Mouse (Mus musculus): ENCODE measurements around the gene Fam240b. TPM values are rescaled to one million over a fixed set of nuclear protein-coding genes. Genes with fewer than 3 reads are reported as not detected.
"Not testable (repeated sequence)": the region's sequence is repeated elsewhere in the genome, so short reads cannot be mapped to it uniquely, and the experiment has no call there.

The Fam240b gene
- polyA plus RNA-seq, 1 experiment from 2014 or later, result not detected

DNA sequence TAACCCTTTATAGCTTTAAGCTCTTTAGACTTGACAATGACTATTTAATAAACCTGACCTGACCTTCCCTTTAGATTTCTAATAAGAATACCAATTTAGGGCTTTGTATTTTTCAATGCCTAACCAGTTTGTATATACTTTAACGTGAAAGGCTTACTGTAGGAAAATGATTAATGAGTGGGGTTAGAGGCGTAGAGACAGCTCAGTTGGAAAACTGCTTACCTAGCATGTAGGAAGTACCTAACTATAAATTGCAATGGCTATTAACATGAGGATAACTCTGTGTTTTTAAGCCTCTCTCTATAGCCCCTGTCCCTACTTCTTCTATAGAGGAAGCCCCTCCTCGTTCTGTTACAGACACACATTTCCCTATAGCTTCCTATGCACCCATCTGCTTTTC is 17.6 kb downstream of the Fam240b start:
- Histone ChIP-seq H3K27me3 (ENCODE audit: control insufficient read depth, insufficient read depth, low read length) (no peaks in the 10 kb centered on the region), H3K4me3 (ENCODE audit: low read depth, low read length) (no peak overlapping the region), H3K36me3 (ENCODE audit: control insufficient read depth, insufficient read depth, low read length) (no peaks in the 10 kb centered on the region), H3K9me3 (ENCODE audit: control insufficient read depth, low read length) (no peaks in the 10 kb centered on the region), H3K4me2 (ENCODE audit: low read depth, low read length, severe bottlenecking) (no peak overlapping the region), H3K27ac (ENCODE audit: low read depth, low read length) (no peak overlapping the region), H3K4me1 (replicated peaks; ENCODE audit: control insufficient read depth, insufficient read depth, low read length) (no peaks in the 10 kb centered on the region), H3K9ac (ENCODE audit: low read length) (no peak overlapping the region)
- 87% methylated on average over 3 of the region's 3 CpGs for WGBS
- DNase-seq (ENCODE audit: low spot score) (no peak), ATAC-seq (replicated peaks; ENCODE audit: low FRiP score) (no peak)

DNA sequence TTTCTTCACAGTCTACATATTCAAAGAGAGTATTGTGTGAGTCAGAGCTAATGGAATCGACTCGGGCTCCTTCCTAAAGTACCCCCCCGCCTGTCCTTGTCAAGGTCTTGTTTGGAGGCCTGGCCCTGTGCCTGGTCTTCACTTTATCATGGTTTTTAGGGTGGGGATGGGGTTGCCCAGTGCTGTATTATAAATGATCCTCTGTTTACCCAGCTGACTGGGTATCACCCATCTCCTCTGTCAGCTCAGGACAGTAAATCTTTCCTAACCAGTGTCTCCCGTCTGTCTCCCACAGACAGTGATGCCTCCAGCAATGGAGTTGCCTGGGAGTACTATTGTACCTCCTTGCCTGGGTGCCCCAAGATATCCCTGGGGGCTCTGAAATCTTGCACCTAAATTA is 19.6 kb downstream of the Fam240b start:
- 91% methylated on average over 4 of the region's 4 CpGs for WGBS
- Histone ChIP-seq H3K27me3 (ENCODE audit: control insufficient read depth, insufficient read depth, low read length) (no peaks in the 10 kb centered on the region), H3K36me3 (ENCODE audit: control insufficient read depth, insufficient read depth, low read length) (no peaks in the 10 kb centered on the region), H3K9ac (ENCODE audit: low read length) (no peak overlapping the region), H3K4me1 (replicated peaks; ENCODE audit: control insufficient read depth, insufficient read depth, low read length) (no peaks in the 10 kb centered on the region), H3K27ac (ENCODE audit: low read depth, low read length) (no peak overlapping the region), H3K9me3 (ENCODE audit: control insufficient read depth, low read length) (no peaks in the 10 kb centered on the region), H3K4me3 (ENCODE audit: low read depth, low read length) (no peak overlapping the region), H3K4me2 (ENCODE audit: low read depth, low read length, severe bottlenecking) (no peak overlapping the region)
- ATAC-seq (replicated peaks; ENCODE audit: low FRiP score), result no peak
- no peak for DNase-seq (ENCODE audit: low spot score)

- DNase-seq (ENCODE audit: low spot score) (no peak), ATAC-seq (replicated peaks; ENCODE audit: low FRiP score) (no peak)
- no peaks in the 10 kb centered on the region for H3K4me1 ChIP-seq (replicated peaks; ENCODE audit: control insufficient read depth, insufficient read depth, low read length)
- H3K27ac ChIP-seq (ENCODE audit: low read depth, low read length), result no peak overlapping the region
- no peak overlapping the region for H3K4me3 ChIP-seq (ENCODE audit: low read depth, low read length)
- no peak overlapping the region for H3K9ac ChIP-seq (ENCODE audit: low read length)
- 86% methylated on average over 6 of the region's 6 CpGs for whole genome bisulfite sequencing
- no peak overlapping the region for H3K4me2 ChIP-seq (ENCODE audit: low read depth, low read length, severe bottlenecking)
- H3K27me3 ChIP-seq (ENCODE audit: control insufficient read depth, insufficient read depth, low read length), result no peaks in the 10 kb centered on the region
- H3K36me3 ChIP-seq (ENCODE audit: control insufficient read depth, insufficient read depth, low read length), result no peaks in the 10 kb centered on the region
- H3K9me3 ChIP-seq (ENCODE audit: control insufficient read depth, low read length), result no peaks in the 10 kb centered on the region
These were observed 29.7 kb downstream of the Fam240b start for GRCm38 (mm10) chr13:64467886-64468285.

GRCm38 (mm10) chr13:64465166-64465565 is 32.4 kb downstream of the Fam240b start:
- no peak overlapping the region for H3K4me2 ChIP-seq (ENCODE audit: low read depth, low read length, severe bottlenecking)
- WGBS, result 74% methylated on average over 9 of the region's 9 CpGs
- DNase-seq (ENCODE audit: low spot score) (no peak), ATAC-seq (replicated peaks; ENCODE audit: low FRiP score) (no peak)
- no peaks in the 10 kb centered on the region for H3K36me3 ChIP-seq (ENCODE audit: control insufficient read depth, insufficient read depth, low read length)
- H3K4me3 ChIP-seq (ENCODE audit: low read depth, low read length), result no peak overlapping the region
- no peak overlapping the region for H3K9ac ChIP-seq (ENCODE audit: low read length)
- no peaks in the 10 kb centered on the region for H3K9me3 ChIP-seq (ENCODE audit: control insufficient read depth, low read length)
- H3K27me3 ChIP-seq (ENCODE audit: control insufficient read depth, insufficient read depth, low read length), result no peaks in the 10 kb centered on the region
- no peaks in the 10 kb centered on the region for H3K4me1 ChIP-seq (replicated peaks; ENCODE audit: control insufficient read depth, insufficient read depth, low read length)
- H3K27ac ChIP-seq (ENCODE audit: low read depth, low read length), result no peak overlapping the region

GRCm38 (mm10) chr13:64462581-64462980 is 35.0 kb downstream of the Fam240b start:
- Histone ChIP-seq H3K4me1 (replicated peaks; ENCODE audit: control insufficient read depth, insufficient read depth, low read length) (no peaks in the 10 kb centered on the region), H3K9ac (ENCODE audit: low read length) (no peak overlapping the region), H3K4me3 (ENCODE audit: low read depth, low read length) (no peak overlapping the region), H3K4me2 (ENCODE audit: low read depth, low read length, severe bottlenecking) (no peak overlapping the region), H3K27me3 (ENCODE audit: control insufficient read depth, insufficient read depth, low read length) (no peaks in the 10 kb centered on the region), H3K36me3 (ENCODE audit: control insufficient read depth, insufficient read depth, low read length) (no peaks in the 10 kb centered on the region), H3K27ac (ENCODE audit: low read depth, low read length) (no peak overlapping the region), H3K9me3 (ENCODE audit: control insufficient read depth, low read length) (no peaks in the 10 kb centered on the region)
- DNase-seq (ENCODE audit: low spot score) (no peak), ATAC-seq (replicated peaks; ENCODE audit: low FRiP score) (no peak)
- WGBS, result 82% methylated on average over 2 of the region's 2 CpGs

DNA sequence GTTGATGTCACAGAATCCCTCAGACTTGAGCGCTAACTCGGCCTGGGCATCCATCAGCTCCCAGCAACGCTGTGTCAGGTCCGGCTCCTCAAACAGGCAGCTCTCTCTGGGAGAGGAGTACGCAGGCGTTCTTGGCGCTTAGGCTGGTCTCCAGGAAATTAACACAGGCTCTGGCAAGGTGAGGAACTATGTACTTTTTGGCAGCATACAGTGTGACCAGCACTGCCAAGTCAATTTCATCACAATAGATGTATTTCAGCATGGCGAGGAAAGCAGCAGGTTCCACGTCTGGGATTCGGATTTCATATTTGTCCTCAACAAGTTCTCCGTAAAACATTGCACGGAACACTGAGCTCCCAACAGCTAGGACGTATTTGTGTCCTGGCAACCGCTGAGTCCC is 39.4 kb downstream of the Fam240b start:
- Histone ChIP-seq H3K4me1 (replicated peaks; ENCODE audit: control insufficient read depth, insufficient read depth, low read length) (no peaks in the 10 kb centered on the region), H3K9me3 (ENCODE audit: control insufficient read depth, low read length) (no peaks in the 10 kb centered on the region), H3K4me2 (ENCODE audit: low read depth, low read length, severe bottlenecking) (no peak overlapping the region), H3K36me3 (ENCODE audit: control insufficient read depth, insufficient read depth, low read length) (no peaks in the 10 kb centered on the region), H3K27ac (ENCODE audit: low read depth, low read length) (no peak overlapping the region), H3K4me3 (ENCODE audit: low read depth, low read length) (no peak overlapping the region), H3K27me3 (ENCODE audit: control insufficient read depth, insufficient read depth, low read length) (no peaks in the 10 kb centered on the region), H3K9ac (ENCODE audit: low read length) (no peak overlapping the region)
- 92% methylated on average over 14 of the region's 14 CpGs for WGBS
- ATAC-seq (replicated peaks; ENCODE audit: low FRiP score), result no peak
- no peak for DNase-seq (ENCODE audit: low spot score)

- not testable (repeated sequence) for H3K27me3 ChIP-seq (ENCODE audit: control insufficient read depth, insufficient read depth, low read length); H3K4me2 ChIP-seq (ENCODE audit: low read depth, low read length, severe bottlenecking); H3K4me3 ChIP-seq (ENCODE audit: low read depth, low read length); ATAC-seq (replicated peaks; ENCODE audit: low FRiP score); H3K27ac ChIP-seq (ENCODE audit: low read depth, low read length); H3K36me3 ChIP-seq (ENCODE audit: control insufficient read depth, insufficient read depth, low read length); DNase-seq (ENCODE audit: low spot score); H3K9ac ChIP-seq (ENCODE audit: low read length); H3K9me3 ChIP-seq (ENCODE audit: control insufficient read depth, low read length); H3K4me1 ChIP-seq (replicated peaks; ENCODE audit: control insufficient read depth, insufficient read depth, low read length)
- WGBS, result 95% methylated on average over 19 of the region's 19 CpGs
These were observed 40.2 kb downstream of the Fam240b start for GRCm38 (mm10) chr13:64457225-64457978.

DNA sequence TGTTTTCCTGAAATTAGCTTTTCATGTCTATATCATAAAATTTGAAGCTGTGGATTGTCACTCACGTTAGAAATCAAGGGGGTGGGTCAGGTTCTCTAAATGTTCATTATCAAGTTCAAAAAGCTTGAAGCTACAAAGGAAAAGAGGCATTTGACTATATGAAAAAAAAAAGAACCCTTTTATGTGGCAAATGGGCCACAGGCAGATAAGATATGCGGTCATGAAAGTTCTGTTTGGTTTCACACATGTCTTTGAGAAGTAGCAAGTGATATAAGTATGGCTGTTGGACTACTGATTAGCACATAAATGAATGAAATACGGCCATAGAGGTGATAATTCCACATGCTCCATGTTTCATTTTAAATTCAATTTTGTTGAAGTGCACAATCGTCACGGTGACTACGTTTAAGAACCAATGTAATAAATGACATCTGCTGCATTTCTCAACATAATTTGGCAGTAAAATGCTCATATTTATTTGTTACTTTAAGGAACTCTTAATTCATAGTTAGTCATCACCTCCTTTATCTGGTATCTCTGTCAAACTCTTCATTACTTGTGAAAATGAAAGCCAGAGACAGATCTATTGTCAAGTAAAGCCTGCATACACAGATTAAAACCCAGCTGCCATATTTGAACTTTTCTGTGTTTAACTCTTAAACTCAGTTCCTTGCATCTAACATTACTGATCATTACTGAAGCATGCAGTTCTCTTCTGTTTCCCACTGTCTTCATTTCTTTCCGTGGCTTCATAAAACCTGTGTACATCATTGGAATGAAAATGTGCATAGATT is 47.4 kb downstream of the Fam240b start:
- no peaks in the 10 kb centered on the region for H3K27me3 ChIP-seq (ENCODE audit: control insufficient read depth, insufficient read depth, low read length)
- no peaks in the 10 kb centered on the region for H3K36me3 ChIP-seq (ENCODE audit: control insufficient read depth, insufficient read depth, low read length)
- H3K4me1 ChIP-seq (replicated peaks; ENCODE audit: control insufficient read depth, insufficient read depth, low read length), result no peaks in the 10 kb centered on the region
- H3K9ac ChIP-seq (ENCODE audit: low read length), result no peak overlapping the region
- ATAC-seq (replicated peaks; ENCODE audit: low FRiP score), result no peak
- no peak overlapping the region for H3K4me2 ChIP-seq (ENCODE audit: low read depth, low read length, severe bottlenecking)
- no peak for DNase-seq (ENCODE audit: low spot score)
- H3K9me3 ChIP-seq (ENCODE audit: control insufficient read depth, low read length), result no peaks in the 10 kb centered on the region
- H3K4me3 ChIP-seq (ENCODE audit: low read depth, low read length), result no peak overlapping the region
- H3K27ac ChIP-seq (ENCODE audit: low read depth, low read length), result no peak overlapping the region
- WGBS, result 83% methylated on average over 7 of the region's 7 CpGs
